Mouse (Mus musculus): ENCODE results near the gene Zfp85. TPM values are rescaled to one million over a fixed set of nuclear protein-coding genes. Genes with fewer than 3 reads are reported as not detected.

The Zfp85 gene
- total RNA-seq, 2 experiments from 2014 or later, result 1.5 to 1.6 TPM

Other genes with a start within 250 kb of the Zfp85 start
- gene Gm26965, start 229.1 kb downstream of the Zfp85 start, total RNA-seq (2021), result not detected
- 1 to 10 TPM; 3.0 to 3.8 TPM for gene Zfp87, start 229.1 kb downstream of the Zfp85 start, total RNA-seq (2021)
- 1 to 10 TPM; 1.6 to 1.9 TPM for gene Zfp748, start 201.4 kb downstream of the Zfp85 start, total RNA-seq (2021)
- gene Zfp729b, start 145.5 kb downstream of the Zfp85 start, total RNA-seq (2021), result 1 to 10 TPM; 2.7 to 2.9 TPM
- gene Gm49345, start 117.5 kb downstream of the Zfp85 start, total RNA-seq (2021), result under 1 TPM; 0.17 to 0.80 TPM
- 1 to 10 TPM; 2.8 to 3.5 TPM for gene Zfp729a, start 117.4 kb downstream of the Zfp85 start, total RNA-seq (2021)
- 1 to 10 TPM; 2.5 to 2.9 TPM for gene Zfp738, start 68.2 kb downstream of the Zfp85 start, total RNA-seq (2021)
- gene Zfp65, start 26.1 kb downstream of the Zfp85 start, total RNA-seq (2021), result 1 to 10 TPM; 4.7 to 4.9 TPM
- gene Zfp493, start 24.5 kb upstream of the Zfp85 start, total RNA-seq (2021), result 1 to 10 TPM; 3.0 to 4.2 TPM
- gene Zfp273, start 58.5 kb upstream of the Zfp85 start, total RNA-seq (2021), result 1 to 10 TPM; 1.2 to 1.8 TPM
- under 1 TPM; 0.62 to 0.93 TPM for gene Gm10037, start 75.9 kb upstream of the Zfp85 start, total RNA-seq (2021)
- gene BC048507, start 108.1 kb upstream of the Zfp85 start, total RNA-seq (2021), result not detected